Mouse (Mus musculus) megakaryocyte, adult 5-6 weeks (primary cell): ENCODE measurements around the gene Olfr918. TPM values are rescaled to one million over a fixed set of nuclear protein-coding genes. Genes with fewer than 3 reads are reported as not detected.

Experiments
- ATAC-seq: 2 replicates; pipeline ENCODE4 v1.8.0; 2016; ENCODE audit warnings: mild to moderate bottlenecking, inconsistent platforms; ENCODE audit not compliant: poor library complexity, severe bottlenecking
- total RNA-seq, 2 experiments: library from RNA; stranded (forward) in 1 of 2; stranded (reverse) in 1 of 2; fragments of 153-499, 151-499 nt in 1 of 2; fragments of 221-1000, 200-1000 nt in 1 of 2; gene quantifications; 2 replicates each; pipeline versions ENCODE4 v1.2.3 to v1.2.4; 2015 to 2017

The Olfr918 gene
- total RNA-seq (2015) (not detected in 2 replicates), total RNA-seq (2017) (not detected in 2 replicates)

GRCm38 (mm10) chr9:38674501-38674900 is at the start of gene Olfr918:
Gene Olfr918, minus strand, starts transcription at chr9:38674601.
- ATAC-seq = no peak

- no peak for ATAC-seq
These were observed 49.6 kb upstream of the Olfr918 start for GRCm38 (mm10) chr9:38724044-38724443.

DNA sequence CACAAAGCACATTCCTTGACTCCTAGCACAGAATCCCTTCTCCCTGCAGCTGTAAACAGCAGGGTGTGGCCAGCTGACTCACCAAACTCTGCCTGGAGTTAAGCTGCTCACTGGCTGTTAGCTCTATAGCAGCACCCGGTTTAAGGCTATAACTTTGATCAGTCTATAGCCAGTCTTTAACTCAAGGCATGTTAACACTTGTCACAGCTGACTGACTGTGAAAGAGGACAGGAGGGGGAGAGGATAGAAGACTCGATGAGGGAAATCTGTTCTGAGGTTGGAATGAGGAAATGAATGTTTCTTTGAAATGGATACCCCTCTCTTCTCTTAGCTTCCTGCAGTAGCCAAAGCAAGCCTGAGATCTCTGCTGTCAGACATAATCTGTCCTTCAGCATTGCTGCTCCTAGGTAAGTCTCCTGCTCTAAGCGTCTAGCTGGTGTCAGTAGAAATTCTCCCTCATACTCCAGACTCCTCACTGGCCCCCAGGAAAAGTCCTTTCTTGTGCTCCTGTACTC is 44.6 kb upstream of the Olfr918 start:
- ATAC-seq = peak; percentile 66

GRCm38 (mm10) chr9:38718102-38718501 is 43.7 kb upstream of the Olfr918 start, which contains the start of gene Vwa5a:
Gene Vwa5a, plus strand, starts transcription at chr9:38718268.
- ATAC-seq = peak; percentile 82

GRCm38 (mm10) chr9:38672887-38673286 is 1.5 kb downstream of the Olfr918 start:
- ATAC-seq = no peak

- no peak for ATAC-seq
These were observed 8.7 kb downstream of the Olfr918 start, which contains the start of gene Olfr917 for GRCm38 (mm10) chr9:38665742-38666141. Gene Olfr917, minus strand, starts transcription at chr9:38665842.

GRCm38 (mm10) chr9:38659775-38660174 is 14.6 kb downstream of the Olfr918 start, which contains the start of gene Olfr916:
Gene Olfr916, minus strand, starts transcription at chr9:38659875.
- ATAC-seq = no peak

DNA sequence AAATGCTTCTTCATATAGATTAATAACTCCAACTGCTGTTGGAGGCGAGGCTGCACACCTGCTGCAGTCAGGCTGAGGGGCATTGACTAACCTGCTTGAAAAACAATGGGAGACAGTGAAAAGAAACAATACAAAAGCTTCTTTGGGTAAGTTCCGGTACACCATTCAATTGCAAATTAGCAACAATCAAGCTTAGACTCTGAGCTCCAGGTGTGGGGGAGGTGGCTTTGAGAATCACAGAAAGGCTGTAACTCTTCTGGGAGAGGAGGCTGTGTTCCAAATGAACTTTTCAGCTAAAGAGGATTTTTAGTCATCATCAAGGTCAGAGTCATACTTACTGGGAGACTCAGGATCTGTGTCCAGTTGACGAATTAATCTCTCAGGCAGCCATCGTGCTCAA is 42.0 kb downstream of the Olfr918 start:
- no peak for ATAC-seq

Other genes with a start within 250 kb of the Olfr918 start
- gene Olfr901, start 245.1 kb downstream of the Olfr918 start, total RNA-seq (2015) = not detected in 2 replicates
- not detected in 2 replicates for gene Olfr901, start 245.1 kb downstream of the Olfr918 start, total RNA-seq (2017)
- gene Olfr902, start 226.9 kb downstream of the Olfr918 start, total RNA-seq (2015) = not detected in 2 replicates
- gene Olfr902, start 226.9 kb downstream of the Olfr918 start, total RNA-seq (2017) = not detected in 2 replicates
- not detected in 2 replicates for gene Olfr904, start 211.5 kb downstream of the Olfr918 start, total RNA-seq (2015)
- gene Olfr904, start 211.5 kb downstream of the Olfr918 start, total RNA-seq (2017) = not detected in 2 replicates
- not detected in 2 replicates for gene Olfr905, start 203.5 kb downstream of the Olfr918 start, total RNA-seq (2015)
- gene Olfr905, start 203.5 kb downstream of the Olfr918 start, total RNA-seq (2017) = not detected in 2 replicates
- gene Olfr906, start 187.5 kb downstream of the Olfr918 start, total RNA-seq (2015) = not detected in 2 replicates
- gene Olfr906, start 187.5 kb downstream of the Olfr918 start, total RNA-seq (2017) = not detected in 2 replicates
- gene Olfr907, start 178.8 kb downstream of the Olfr918 start, total RNA-seq (2015) = not detected in 2 replicates
- gene Olfr907, start 178.8 kb downstream of the Olfr918 start, total RNA-seq (2017) = not detected in 2 replicates
- not detected in 2 replicates for gene Olfr911-ps1, start 153.0 kb downstream of the Olfr918 start, total RNA-seq (2015)
- gene Olfr911-ps1, start 153.0 kb downstream of the Olfr918 start, total RNA-seq (2017) = not detected in 2 replicates
- gene Olfr910, start 136.8 kb downstream of the Olfr918 start, total RNA-seq (2015) = not detected in 2 replicates
- gene Olfr910, start 136.8 kb downstream of the Olfr918 start, total RNA-seq (2017) = not detected in 2 replicates
- gene Olfr912, start 94.4 kb downstream of the Olfr918 start, total RNA-seq (2015) = not detected in 2 replicates
- not detected in 2 replicates for gene Olfr912, start 94.4 kb downstream of the Olfr918 start, total RNA-seq (2017)
- gene Olfr913, start 81.8 kb downstream of the Olfr918 start, total RNA-seq (2015) = not detected in 2 replicates
- not detected in 2 replicates for gene Olfr913, start 81.8 kb downstream of the Olfr918 start, total RNA-seq (2017)
- gene Olfr914, start 69.5 kb downstream of the Olfr918 start, total RNA-seq (2015) = not detected in 2 replicates
- not detected in 2 replicates for gene Olfr914, start 69.5 kb downstream of the Olfr918 start, total RNA-seq (2017)
- not detected in 2 replicates for gene Olfr916, start 14.7 kb downstream of the Olfr918 start, total RNA-seq (2015)
- gene Olfr916, start 14.7 kb downstream of the Olfr918 start, total RNA-seq (2017) = not detected in 2 replicates
- not detected in 2 replicates for gene Olfr917, start 8.8 kb downstream of the Olfr918 start, total RNA-seq (2015)
- gene Olfr917, start 8.8 kb downstream of the Olfr918 start, total RNA-seq (2017) = not detected in 2 replicates
- gene Olfr919, start 29.1 kb upstream of the Olfr918 start, total RNA-seq (2015) = not detected in 2 replicates
- not detected in 2 replicates for gene Olfr919, start 29.1 kb upstream of the Olfr918 start, total RNA-seq (2017)
- 65.7 and 75.8 TPM in 2 replicates for gene Vwa5a, start 43.7 kb upstream of the Olfr918 start, total RNA-seq (2015)
- 110 and 111 TPM in 2 replicates for gene Vwa5a, start 43.7 kb upstream of the Olfr918 start, total RNA-seq (2017)
- gene Olfr920, start 77.7 kb upstream of the Olfr918 start, total RNA-seq (2015) = 0.50 and 0.76 TPM in 2 replicates
- gene Olfr920, start 77.7 kb upstream of the Olfr918 start, total RNA-seq (2017) = 0.12 and 0.48 TPM in 2 replicates
- gene Olfr921, start 98.5 kb upstream of the Olfr918 start, total RNA-seq (2015) = not detected in 2 replicates
- gene Olfr921, start 98.5 kb upstream of the Olfr918 start, total RNA-seq (2017) = 0.07 TPM in 1 of 2 replicates, not detected in the other
- not detected in 2 replicates for gene Olfr922, start 140.0 kb upstream of the Olfr918 start, total RNA-seq (2015)
- not detected in 2 replicates for gene Olfr922, start 140.0 kb upstream of the Olfr918 start, total RNA-seq (2017)
- not detected in 2 replicates for gene Olfr923, start 151.9 kb upstream of the Olfr918 start, total RNA-seq (2015)
- gene Olfr923, start 151.9 kb upstream of the Olfr918 start, total RNA-seq (2017) = not detected in 2 replicates
- gene Olfr924, start 169.8 kb upstream of the Olfr918 start, total RNA-seq (2015) = not detected in 2 replicates
- gene Olfr924, start 169.8 kb upstream of the Olfr918 start, total RNA-seq (2017) = not detected in 2 replicates
- gene Olfr26, start 180.5 kb upstream of the Olfr918 start, total RNA-seq (2015) = not detected in 2 replicates
- not detected in 2 replicates for gene Olfr26, start 180.5 kb upstream of the Olfr918 start, total RNA-seq (2017)
- gene Olfr926, start 202.5 kb upstream of the Olfr918 start, total RNA-seq (2015) = not detected in 2 replicates
- gene Olfr926, start 202.5 kb upstream of the Olfr918 start, total RNA-seq (2017) = not detected in 2 replicates